Mouse (Mus musculus): ENCODE results near the gene Cd209g.
"Not testable (repeated sequence)": the region's sequence is repeated elsewhere in the genome, so short reads cannot be mapped to it uniquely, and the experiment has no call there.

The Cd209g gene

GRCm38 (mm10) chr8:4133798-4134197, at the start of gene Cd209g:
TSS of gene Cd209g (plus strand) at chr8:4134098.
- no peak for DNase-seq

GRCm38 (mm10) chr8:4087180-4087722, 46.6 kb upstream of the Cd209g start:
- DNase-seq: peak; percentile 3 to 7

GRCm38 (mm10) chr8:4088514-4088913, 45.4 kb upstream of the Cd209g start:
- not testable (repeated sequence) for DNase-seq

- DNase-seq: not testable (repeated sequence)
Measured at GRCm38 (mm10) chr8:4105735-4106134, 28.2 kb upstream of the Cd209g start, which contains the start of gene Cd209f. TSS of gene Cd209f (minus strand) at chr8:4105835.

- peak; percentile 75 for DNase-seq
Measured at GRCm38 (mm10) chr8:4139660-4140646, 6.1 kb downstream of the Cd209g start.

- DNase-seq: no peak
Measured at GRCm38 (mm10) chr8:4141721-4142120, 7.8 kb downstream of the Cd209g start.

GRCm38 (mm10) chr8:4147272-4147671, 13.4 kb downstream of the Cd209g start:
- no peak for DNase-seq

GRCm38 (mm10) chr8:4154878-4155277, 21.0 kb downstream of the Cd209g start:
- DNase-seq: no peak

GRCm38 (mm10) chr8:4162786-4163185, 28.9 kb downstream of the Cd209g start:
- DNase-seq: no peak

- no peak for DNase-seq
Measured at GRCm38 (mm10) chr8:4165176-4165851, 31.4 kb downstream of the Cd209g start.

- peak; percentile 99 to 100 for DNase-seq
Measured at GRCm38 (mm10) chr8:4165852-4166751, 32.2 kb downstream of the Cd209g start, which contains the start of gene Evi5l. TSS of gene Evi5l (plus strand) at chr8:4166567.

- no peak for DNase-seq
Measured at GRCm38 (mm10) chr8:4166881-4167525, 33.1 kb downstream of the Cd209g start.

GRCm38 (mm10) chr8:4167918-4168317, 34.0 kb downstream of the Cd209g start:
- DNase-seq: no peak

GRCm38 (mm10) chr8:4172486-4172885, 38.6 kb downstream of the Cd209g start:
- no peak for DNase-seq

- DNase-seq: no peak
Measured at GRCm38 (mm10) chr8:4174018-4174417, 40.1 kb downstream of the Cd209g start.

- no peak for DNase-seq
Measured at GRCm38 (mm10) chr8:4183409-4183808, 49.5 kb downstream of the Cd209g start.

GRCm38 (mm10) chr8:4186151-4186550, 52.3 kb downstream of the Cd209g start:
- DNase-seq: no peak

Data from cerebellum, postnatal 36 days (tissue).